Comparison of ENCODE assay signal across 16 mouse cellular contexts in genomic region chr11:108112437-108112836, GRCm38 (mm10).
A peak's percentile ranks its signal among the peaks of the same experiment; 100 is the strongest.
DNase-seq lines count a peak whose midpoint lies in the region; ATAC-seq lines count a peak whose summit lies in the region.
"Had no signal": no experiment of that assay in that cellular context is flagged by ENCODE, and none has a peak within 500 bp of the region (broad histone marks: within the 10 kb centered on the region; RNA-seq: fewer than 3 reads in every experiment).

No protein-coding gene starts in this region.

- no peak for DNase-seq in frontal cortex, postnatal 10 days (ENCODE audit: low spot score in 2 of 2)
- peak; percentile 38 for DNase-seq in ZHBTc4 (ENCODE audit: low read depth, low spot score)
- peak; percentile 54 for DNase-seq in brain, adult 2 months (ENCODE audit: low read depth, low spot score)
- DNase-seq in kidney, adult 11 months: no peak
- DNase-seq: adrenal gland, adult 2 months; adrenal gland, postnatal 10 days; adrenal gland, postnatal 25 days; cerebellum, adult 11-12 months; cerebellum, adult 2 months; cerebellum, adult 9-10 months; cerebellum, postnatal 10 days; cerebellum, postnatal 25 days had no signal

- ATAC-seq in frontal cortex, adult (ENCODE audit: low TSS enrichment): peak; percentile 93; the same call in 1 of the 2 replicates
- ATAC-seq in activated CD4-positive, CD25-positive, alpha-beta regulatory T cell, adult 4 months: no peak
- ATAC-seq: forebrain, embryonic 13.5 days; forebrain, embryonic 15.5 days had no signal

Comparison
In these comparisons a context has a peak if more than half of its experiments do, and no peak if none do; other contexts are left out.
1. DNase-seq: peak in ZHBTc4 (single experiment) and brain, adult 2 months (single experiment); none in frontal cortex, postnatal 10 days (0 of 2) and kidney, adult 11 months (single experiment).